Mouse (Mus musculus) midbrain, embryonic 16.5 days (tissue): ENCODE measurements at regions not wholly inside any gene's neighbourhood (a gene's known extent, or its start where the extent isn't known, plus 50 kb on each side); places are given as distances from the start of the nearest gene placed in this dataset.

Experiments used
- ATAC-seq: fragments of 200-750 bp; cut with Nextera tagmentation; 2 replicates; pipeline ENCODE4 v1.8.0; 2017; ENCODE audit warnings: moderate TSS enrichment
- H3K27ac ChIP-seq: fragments of 300-500 bp; sonication (generic); 2 replicates; pipeline ENCODE4 v1.5.1; 2014; ENCODE audit warnings: mild to moderate bottlenecking, low read length, mixed read lengths
- H3K27me3 ChIP-seq: fragments of 300-500 bp; sonication (generic); 2 replicates; pipeline ENCODE4 v1.6.1; 2014; ENCODE audit warnings: low read depth, low read length, mixed read lengths; ENCODE audit not compliant: control insufficient read depth, insufficient read depth
- H3K36me3 ChIP-seq: fragments of 300-500 bp; sonication (generic); 2 replicates; pipeline ENCODE4 v1.6.1; 2014; ENCODE audit warnings: mild to moderate bottlenecking, low read length, moderate library complexity, mixed read lengths; ENCODE audit not compliant: control insufficient read depth, insufficient read depth
- H3K4me1 ChIP-seq: fragments of 300-500 bp; sonication (generic); 2 replicates; pipeline ENCODE4 v1.6.1; 2014; ENCODE audit warnings: mild to moderate bottlenecking, low read length, mixed read lengths; ENCODE audit not compliant: control insufficient read depth, insufficient read depth
- H3K4me2 ChIP-seq: fragments of 300-500 bp; sonication (generic); 2 replicates; pipeline ENCODE4 v1.6.1; 2014; ENCODE audit warnings: mild to moderate bottlenecking, low read length, mixed read lengths
- H3K4me3 ChIP-seq: fragments of 300-500 bp; sonication (generic); 2 replicates; pipeline ENCODE4 v1.5.1; 2014; ENCODE audit warnings: low read depth, mild to moderate bottlenecking, low read length, moderate library complexity, mixed read lengths
- H3K9ac ChIP-seq: fragments of 300-500 bp; sonication (generic); 2 replicates; pipeline ENCODE4 v1.6.1; 2014; ENCODE audit warnings: low read depth, low read length, mixed read lengths
- H3K9me3 ChIP-seq: fragments of 300-500 bp; sonication (generic); replicated peaks from 2 replicates; pipeline ENCODE4 v1.6.1; 2014; ENCODE audit warnings: mild to moderate bottlenecking, low read length, mixed read lengths; ENCODE audit not compliant: control insufficient read depth, poor library complexity, severe bottlenecking
- WGBS: fragments of 180-500 bp; shearing (Covaris S2); extraction: QIAGEN DNeasy Blood & Tissue Kit; methylation state at CpG from one replicate; pipeline ENCODE4 v1.1.7; 2014; 5-methylcytosine and 5-hydroxymethylcytosine counted together

- 86% methylated on average over 7 of the region's 7 CpGs for WGBS
- no peaks in the 10 kb centered on the region for H3K27me3 ChIP-seq
- no peaks in the 10 kb centered on the region for H3K9me3 ChIP-seq
- H3K4me3 ChIP-seq, result no peak overlapping the region
- H3K9ac ChIP-seq, result no peak overlapping the region
- no peaks in the 10 kb centered on the region for H3K4me1 ChIP-seq
- no peak for ATAC-seq
- no peaks in the 10 kb centered on the region for H3K36me3 ChIP-seq
- H3K4me2 ChIP-seq, result no peak overlapping the region
- no peak overlapping the region for H3K27ac ChIP-seq
These were observed 386.3 kb downstream of the Vgll3 start for GRCm38 (mm10) chr16:66201406-66201805.
